Mouse (Mus musculus): ENCODE measurements around the gene Slc16a12. TPM values are rescaled to one million over a fixed set of nuclear protein-coding genes. Genes with fewer than 3 reads are reported as not detected.

The Slc16a12 gene
- polyA plus RNA-seq, 1 experiment = 0.01 TPM

DNA sequence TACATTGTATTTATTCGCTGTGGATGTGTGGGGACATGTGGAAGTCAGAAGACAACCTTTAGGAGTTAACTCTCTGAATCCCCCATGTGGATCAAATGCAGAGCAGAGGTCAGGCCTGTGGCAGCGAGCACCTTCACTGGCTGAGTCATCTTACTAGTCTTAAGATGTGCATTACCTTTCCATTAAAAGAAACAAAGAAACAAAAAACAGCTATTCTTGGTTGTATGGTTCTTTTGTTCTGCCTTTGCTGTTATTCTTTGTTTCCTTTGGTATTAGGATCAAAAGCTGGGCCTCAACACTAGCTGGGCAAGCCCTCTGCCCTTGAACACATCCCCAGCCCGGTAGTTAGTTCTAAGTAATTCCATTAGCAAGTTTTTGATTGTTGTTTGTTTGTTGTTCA lies 9.2 kb downstream of the Slc16a12 start:
- Histone ChIP-seq H3K79me3 (ENCODE audit: low read depth) (no peaks in the 10 kb centered on the region), H3K79me2 (ENCODE audit: control insufficient read depth, insufficient read depth) (no peaks in the 10 kb centered on the region), H3K27me3 (ENCODE audit: control insufficient read depth, insufficient read depth, insufficient read length) (no peaks in the 10 kb centered on the region), H3ac (ENCODE audit: control insufficient read depth, insufficient read length, low read depth) (no peak overlapping the region), H3K4me3 (ENCODE audit: insufficient read depth, poor library complexity, severe bottlenecking) (no peak overlapping the region), H3K36me3 (ENCODE audit: control insufficient read depth, insufficient read depth) (no peaks in the 10 kb centered on the region)
- no peak for TF ChIP-seq MAX (IDR thresholded peaks at IDR 0.05)
- TF ChIP-seq FOSL1 (IDR thresholded peaks at IDR 0.05; ENCODE audit: insufficient read depth, low read length, poor library complexity, severe bottlenecking) = no peak
- TF ChIP-seq MYOG (IDR thresholded peaks at IDR 0.05; ENCODE audit: control insufficient read depth, extremely low read depth, insufficient read length) = no peak
- no peak for TF ChIP-seq USF1 (IDR thresholded peaks at IDR 0.05; ENCODE audit: low read depth)
- TF ChIP-seq CTCF (IDR thresholded peaks at IDR 0.05; ENCODE audit: control insufficient read depth, insufficient read depth, insufficient read length) = no peak
- no peak for TF ChIP-seq MYOD1 (IDR thresholded peaks at IDR 0.05; ENCODE audit: control insufficient read depth, insufficient read length, low read depth)
- no peak for TF ChIP-seq CEBPB (IDR thresholded peaks at IDR 0.05; ENCODE audit: low read depth)

DNA sequence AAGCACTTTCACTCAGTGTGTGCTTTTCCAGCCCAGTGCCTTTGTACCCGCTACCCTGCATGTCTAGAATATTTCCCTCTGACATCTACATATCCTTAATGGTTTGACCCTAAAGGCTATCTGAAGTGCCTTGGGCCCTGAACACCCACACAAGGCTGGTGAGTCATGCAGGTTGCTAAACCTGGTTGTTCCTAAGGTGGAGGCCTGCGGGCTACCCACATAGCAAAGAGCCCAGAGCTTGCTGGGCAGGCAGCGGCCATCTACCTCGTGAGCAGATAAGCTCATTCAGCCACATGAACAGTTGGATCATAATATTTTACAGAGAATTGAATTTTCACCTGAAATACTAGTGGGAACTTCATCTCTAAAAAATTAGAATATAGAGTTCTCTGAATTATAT lies 11.2 kb downstream of the Slc16a12 start:
- no peaks in the 10 kb centered on the region for H3K27me3 ChIP-seq (ENCODE audit: control insufficient read depth, insufficient read depth, insufficient read length)
- H3K36me3 ChIP-seq (ENCODE audit: control insufficient read depth, insufficient read depth) = no peaks in the 10 kb centered on the region
- no peaks in the 10 kb centered on the region for H3K79me3 ChIP-seq (ENCODE audit: low read depth)
- no peaks in the 10 kb centered on the region for H3K79me2 ChIP-seq (ENCODE audit: control insufficient read depth, insufficient read depth)
- no peak for TF ChIP-seq USF1 (IDR thresholded peaks at IDR 0.05; ENCODE audit: low read depth)
- TF ChIP-seq MYOD1 (IDR thresholded peaks at IDR 0.05; ENCODE audit: control insufficient read depth, insufficient read length, low read depth) = no peak
- TF ChIP-seq MAX (IDR thresholded peaks at IDR 0.05) = no peak
- no peak for TF ChIP-seq CTCF (IDR thresholded peaks at IDR 0.05; ENCODE audit: control insufficient read depth, insufficient read depth, insufficient read length)
- no peak for TF ChIP-seq CEBPB (IDR thresholded peaks at IDR 0.05; ENCODE audit: low read depth)
- TF ChIP-seq MYOG (IDR thresholded peaks at IDR 0.05; ENCODE audit: control insufficient read depth, extremely low read depth, insufficient read length) = no peak
- TF ChIP-seq FOSL1 (IDR thresholded peaks at IDR 0.05; ENCODE audit: insufficient read depth, low read length, poor library complexity, severe bottlenecking) = no peak
- H3K4me3 ChIP-seq (ENCODE audit: insufficient read depth, poor library complexity, severe bottlenecking) = no peak overlapping the region
- no peak overlapping the region for H3ac ChIP-seq (ENCODE audit: control insufficient read depth, insufficient read length, low read depth)

DNA sequence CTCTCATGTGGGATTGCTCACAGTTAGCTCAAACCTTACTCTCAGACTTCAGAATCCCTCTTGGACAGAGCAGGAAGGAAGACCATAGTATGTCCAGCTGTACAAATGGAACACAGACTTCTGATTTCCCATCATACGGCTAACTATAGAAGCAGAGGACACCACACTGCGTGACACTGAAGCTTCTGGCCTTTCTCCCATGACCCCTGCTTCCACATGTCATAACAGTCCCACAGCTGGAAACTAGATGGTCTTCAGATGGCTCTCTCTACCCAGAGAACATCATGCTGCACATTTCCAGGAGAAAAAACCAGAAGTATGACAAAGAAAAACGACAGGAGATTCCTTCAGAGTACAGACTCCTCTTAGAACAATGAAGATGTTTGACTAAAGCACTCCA lies 14.1 kb downstream of the Slc16a12 start:
- Histone ChIP-seq H3ac (ENCODE audit: control insufficient read depth, insufficient read length, low read depth) (no peak overlapping the region), H3K79me2 (ENCODE audit: control insufficient read depth, insufficient read depth) (no peaks in the 10 kb centered on the region), H3K4me3 (ENCODE audit: insufficient read depth, poor library complexity, severe bottlenecking) (no peak overlapping the region), H3K79me3 (ENCODE audit: low read depth) (no peaks in the 10 kb centered on the region), H3K27me3 (ENCODE audit: control insufficient read depth, insufficient read depth, insufficient read length) (no peaks in the 10 kb centered on the region), H3K36me3 (ENCODE audit: control insufficient read depth, insufficient read depth) (no peaks in the 10 kb centered on the region)
- TF ChIP-seq MAX (IDR thresholded peaks at IDR 0.05) = no peak
- no peak for TF ChIP-seq USF1 (IDR thresholded peaks at IDR 0.05; ENCODE audit: low read depth)
- TF ChIP-seq FOSL1 (IDR thresholded peaks at IDR 0.05; ENCODE audit: insufficient read depth, low read length, poor library complexity, severe bottlenecking) = no peak
- no peak for TF ChIP-seq CTCF (IDR thresholded peaks at IDR 0.05; ENCODE audit: control insufficient read depth, insufficient read depth, insufficient read length)
- no peak for TF ChIP-seq MYOD1 (IDR thresholded peaks at IDR 0.05; ENCODE audit: control insufficient read depth, insufficient read length, low read depth)
- TF ChIP-seq CEBPB (IDR thresholded peaks at IDR 0.05; ENCODE audit: low read depth) = no peak
- TF ChIP-seq MYOG (IDR thresholded peaks at IDR 0.05; ENCODE audit: control insufficient read depth, extremely low read depth, insufficient read length) = no peak

DNA sequence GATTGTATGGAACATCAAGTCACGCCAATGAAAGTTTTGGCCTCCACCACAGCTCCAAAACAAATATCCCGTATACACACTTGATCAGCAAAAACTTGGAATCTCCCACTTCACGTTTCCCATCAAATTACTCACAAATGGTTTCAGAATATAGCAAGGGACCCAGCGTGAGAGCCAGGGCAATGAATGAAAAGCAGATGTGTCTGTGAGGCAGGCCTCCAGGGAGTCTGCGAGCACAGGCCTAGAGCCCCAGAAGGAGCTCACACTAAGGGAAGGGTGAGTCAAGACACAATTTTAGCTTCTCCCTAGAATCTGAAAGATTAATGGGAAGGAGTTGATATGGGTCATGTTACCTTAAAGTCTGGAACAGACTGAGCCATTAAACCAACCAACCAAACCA lies 15.7 kb downstream of the Slc16a12 start:
- Histone ChIP-seq H3K4me3 (ENCODE audit: insufficient read depth, poor library complexity, severe bottlenecking) (no peak overlapping the region), H3K27me3 (ENCODE audit: control insufficient read depth, insufficient read depth, insufficient read length) (no peaks in the 10 kb centered on the region), H3ac (ENCODE audit: control insufficient read depth, insufficient read length, low read depth) (no peak overlapping the region), H3K79me2 (ENCODE audit: control insufficient read depth, insufficient read depth) (no peaks in the 10 kb centered on the region), H3K36me3 (ENCODE audit: control insufficient read depth, insufficient read depth) (no peaks in the 10 kb centered on the region), H3K79me3 (ENCODE audit: low read depth) (no peaks in the 10 kb centered on the region)
- TF ChIP-seq MAX (IDR thresholded peaks at IDR 0.05) (no peak), FOSL1 (IDR thresholded peaks at IDR 0.05; ENCODE audit: insufficient read depth, low read length, poor library complexity, severe bottlenecking) (no peak), CEBPB (IDR thresholded peaks at IDR 0.05; ENCODE audit: low read depth) (no peak), CTCF (IDR thresholded peaks at IDR 0.05; ENCODE audit: control insufficient read depth, insufficient read depth, insufficient read length) (no peak), MYOD1 (IDR thresholded peaks at IDR 0.05; ENCODE audit: control insufficient read depth, insufficient read length, low read depth) (no peak), USF1 (IDR thresholded peaks at IDR 0.05; ENCODE audit: low read depth) (no peak), MYOG (IDR thresholded peaks at IDR 0.05; ENCODE audit: control insufficient read depth, extremely low read depth, insufficient read length) (no peak)

DNA sequence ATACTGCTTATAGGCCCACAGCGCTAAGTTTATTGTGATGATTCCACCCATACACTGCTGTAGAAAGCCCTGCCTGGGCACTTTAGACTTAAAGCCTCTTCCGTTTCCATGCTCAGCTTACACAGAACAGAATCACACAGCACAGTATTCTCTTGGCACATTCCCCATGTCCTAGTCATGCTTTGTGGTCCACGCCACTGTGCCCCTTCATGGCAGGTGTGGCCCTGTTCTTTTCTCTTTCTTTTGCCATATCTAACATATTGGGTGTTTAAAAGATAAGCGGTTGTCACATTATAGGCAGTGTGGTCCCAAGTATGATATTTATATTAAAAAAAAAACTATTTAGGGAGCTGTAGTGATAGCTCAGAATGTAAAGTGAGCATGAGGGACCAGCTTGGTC lies 16.5 kb downstream of the Slc16a12 start:
- H3K4me3 ChIP-seq (ENCODE audit: insufficient read depth, poor library complexity, severe bottlenecking) = no peak overlapping the region
- H3K36me3 ChIP-seq (ENCODE audit: control insufficient read depth, insufficient read depth) = no peaks in the 10 kb centered on the region
- no peaks in the 10 kb centered on the region for H3K79me3 ChIP-seq (ENCODE audit: low read depth)
- no peaks in the 10 kb centered on the region for H3K27me3 ChIP-seq (ENCODE audit: control insufficient read depth, insufficient read depth, insufficient read length)
- H3K79me2 ChIP-seq (ENCODE audit: control insufficient read depth, insufficient read depth) = no peaks in the 10 kb centered on the region
- TF ChIP-seq CTCF (IDR thresholded peaks at IDR 0.05; ENCODE audit: control insufficient read depth, insufficient read depth, insufficient read length) (no peak), FOSL1 (IDR thresholded peaks at IDR 0.05; ENCODE audit: insufficient read depth, low read length, poor library complexity, severe bottlenecking) (no peak), MYOD1 (IDR thresholded peaks at IDR 0.05; ENCODE audit: control insufficient read depth, insufficient read length, low read depth) (peak; percentile 68)
- H3ac ChIP-seq (ENCODE audit: control insufficient read depth, insufficient read length, low read depth) = no peak overlapping the region

DNA sequence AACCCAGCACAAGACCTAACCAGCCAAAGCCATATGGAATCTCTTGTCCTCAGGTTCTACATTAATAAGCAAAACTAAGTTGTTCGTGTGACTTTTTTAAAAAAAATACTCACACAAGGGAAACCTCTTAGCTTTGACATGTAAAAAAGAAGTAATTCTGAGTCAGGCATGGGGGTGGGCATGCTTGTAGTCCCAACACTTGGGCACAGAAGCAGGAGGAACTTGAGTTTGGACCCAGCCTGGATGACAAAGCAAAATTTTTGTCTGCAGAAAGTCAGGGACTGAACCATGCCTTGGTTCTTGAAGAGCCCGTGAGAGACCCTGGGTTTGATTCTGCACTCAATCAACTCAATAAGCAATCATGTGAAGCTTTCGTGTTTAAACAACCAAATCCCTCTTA lies 17.6 kb downstream of the Slc16a12 start:
- Histone ChIP-seq H3K36me3 (ENCODE audit: control insufficient read depth, insufficient read depth) (no peaks in the 10 kb centered on the region), H3ac (ENCODE audit: control insufficient read depth, insufficient read length, low read depth) (no peak overlapping the region), H3K27me3 (ENCODE audit: control insufficient read depth, insufficient read depth, insufficient read length) (no peaks in the 10 kb centered on the region), H3K79me2 (ENCODE audit: control insufficient read depth, insufficient read depth) (no peaks in the 10 kb centered on the region), H3K79me3 (ENCODE audit: low read depth) (no peaks in the 10 kb centered on the region), H3K4me3 (ENCODE audit: insufficient read depth, poor library complexity, severe bottlenecking) (no peak overlapping the region)
- TF ChIP-seq CEBPB (IDR thresholded peaks at IDR 0.05; ENCODE audit: low read depth) (no peak), MYOD1 (IDR thresholded peaks at IDR 0.05; ENCODE audit: control insufficient read depth, insufficient read length, low read depth) (no peak), FOSL1 (IDR thresholded peaks at IDR 0.05; ENCODE audit: insufficient read depth, low read length, poor library complexity, severe bottlenecking) (no peak), MAX (IDR thresholded peaks at IDR 0.05) (no peak), CTCF (IDR thresholded peaks at IDR 0.05; ENCODE audit: control insufficient read depth, insufficient read depth, insufficient read length) (no peak), MYOG (IDR thresholded peaks at IDR 0.05; ENCODE audit: control insufficient read depth, extremely low read depth, insufficient read length) (no peak)

Measured in C2C12 (cell line).